Mouse (Mus musculus): Measurements from ENCODE around the gene Dao.

Dao gene

GRCm38 (mm10) chr5:114003542-114003941, at the start of gene Dao:
Dao (plus strand) TSS chr5:114003703.
- DNase-seq = peak; percentile 61 to 76

GRCm38 (mm10) chr5:113954421-113954820, 49.1 kb upstream of the Dao start:
- peak; percentile 91 for DNase-seq

GRCm38 (mm10) chr5:113955281-113955680, 48.2 kb upstream of the Dao start:
- DNase-seq = no peak

GRCm38 (mm10) chr5:113955691-113956090, 47.8 kb upstream of the Dao start:
- no peak for DNase-seq

- DNase-seq = peak; percentile 95 to 98
Measured at GRCm38 (mm10) chr5:113956510-113956909, 47.0 kb upstream of the Dao start.

GRCm38 (mm10) chr5:113959039-113959438, 44.5 kb upstream of the Dao start:
- no peak for DNase-seq

GRCm38 (mm10) chr5:113960416-113960815, 43.1 kb upstream of the Dao start:
- DNase-seq = no peak

- no peak for DNase-seq
Measured at GRCm38 (mm10) chr5:113961776-113962175, 41.7 kb upstream of the Dao start.

- no peak for DNase-seq
Measured at GRCm38 (mm10) chr5:113964972-113965371, 38.5 kb upstream of the Dao start.

- no peak for DNase-seq
Measured at GRCm38 (mm10) chr5:113965659-113966185, 37.8 kb upstream of the Dao start.

GRCm38 (mm10) chr5:113966452-113967150, 36.9 kb upstream of the Dao start:
- DNase-seq = no peak

- peak; percentile 37 to 43 for DNase-seq
Measured at GRCm38 (mm10) chr5:113968371-113968770, 35.1 kb upstream of the Dao start.

- peak in 1 of 2 experiments; percentile 35 for DNase-seq
Measured at GRCm38 (mm10) chr5:113971434-113971960, 32.0 kb upstream of the Dao start.

- peak; percentile 55 to 73 for DNase-seq
Measured at GRCm38 (mm10) chr5:113972589-113973515, 30.7 kb upstream of the Dao start.

GRCm38 (mm10) chr5:113973790-113974189, 29.7 kb upstream of the Dao start:
- DNase-seq = peak in 1 of 2 experiments; percentile 31

- DNase-seq = no peak
Measured at GRCm38 (mm10) chr5:113974576-113974975, 28.9 kb upstream of the Dao start.

GRCm38 (mm10) chr5:113975538-113976215, 27.8 kb upstream of the Dao start:
- peak; percentile 63 to 73 for DNase-seq

- no peak for DNase-seq
Measured at GRCm38 (mm10) chr5:113976597-113976996, 26.9 kb upstream of the Dao start.

- DNase-seq = no peak
Measured at GRCm38 (mm10) chr5:113977309-113977708, 26.2 kb upstream of the Dao start.

- DNase-seq = no peak
Measured at GRCm38 (mm10) chr5:113980511-113980910, 23.0 kb upstream of the Dao start.

GRCm38 (mm10) chr5:113981171-113981570, 22.3 kb upstream of the Dao start:
- DNase-seq = no peak

- DNase-seq = no peak
Measured at GRCm38 (mm10) chr5:113981843-113982242, 21.7 kb upstream of the Dao start.

GRCm38 (mm10) chr5:113983541-113983940, 20.0 kb upstream of the Dao start:
- DNase-seq = no peak
